Mouse (Mus musculus) adrenal gland, adult 8-10 months (tissue): Measurements from ENCODE around the gene Pheta2. TPM values are rescaled to one million over a fixed set of nuclear protein-coding genes. Genes with fewer than 3 reads are reported as not detected.

Source experiments
- DNase-seq: peaks from one replicate; pipeline ENCODE4 v3.0.0; 2022
- total RNA-seq, 4 experiments: library from RNA; stranded (reverse); gene quantifications; 2 replicates each; pipeline ENCODE4 v1.2.4; 2022

Pheta2 gene
- total RNA-seq, result 1 to 10 TPM in 2 of 4 experiments, under 1 TPM in 2; 0.74 to 2.0 (median 1.4) TPM

DNA sequence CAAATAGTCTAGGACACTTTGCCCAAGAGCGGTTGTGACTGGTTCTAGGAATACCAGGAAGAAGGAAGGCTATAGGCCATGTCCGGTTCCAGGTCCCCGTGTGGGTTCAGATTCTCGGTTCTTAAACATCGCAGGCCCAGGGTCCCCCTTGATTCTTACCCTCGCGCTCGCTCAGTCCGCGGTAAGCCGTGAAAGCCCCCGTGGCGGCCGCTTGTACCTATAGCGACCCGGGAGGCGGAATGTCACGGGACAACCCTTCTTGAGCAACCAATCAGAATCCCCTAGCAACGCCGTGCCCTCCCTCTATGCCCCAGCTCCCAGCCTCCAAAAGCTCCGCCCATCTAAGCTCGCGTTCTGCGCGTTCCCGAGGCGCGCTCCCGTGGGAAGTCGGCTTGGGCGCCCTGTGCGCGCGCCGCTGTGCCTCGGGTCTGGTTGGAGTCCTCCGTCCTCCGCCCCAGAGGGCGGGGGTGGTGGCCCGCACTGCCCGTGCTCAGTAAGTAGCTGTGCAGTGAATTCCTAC, at the start of gene Pheta2, which contains the start of the genes Naga and Smdt1:
Pheta2 (plus strand) TSS at position 350 of the 520 bp plus-strand sequence.
Naga (minus strand) TSS at position 333 of the 520 bp plus-strand sequence.
Smdt1 (plus strand) TSS at position 367 of the 520 bp plus-strand sequence.
- DNase-seq, result peak; percentile 94

GRCm38 (mm10) chr15:82290252-82290651, 48.5 kb upstream of the Pheta2 start:
- DNase-seq, result no peak

- no peak for DNase-seq
Measured at GRCm38 (mm10) chr15:82292851-82293250, 45.9 kb upstream of the Pheta2 start.

DNA sequence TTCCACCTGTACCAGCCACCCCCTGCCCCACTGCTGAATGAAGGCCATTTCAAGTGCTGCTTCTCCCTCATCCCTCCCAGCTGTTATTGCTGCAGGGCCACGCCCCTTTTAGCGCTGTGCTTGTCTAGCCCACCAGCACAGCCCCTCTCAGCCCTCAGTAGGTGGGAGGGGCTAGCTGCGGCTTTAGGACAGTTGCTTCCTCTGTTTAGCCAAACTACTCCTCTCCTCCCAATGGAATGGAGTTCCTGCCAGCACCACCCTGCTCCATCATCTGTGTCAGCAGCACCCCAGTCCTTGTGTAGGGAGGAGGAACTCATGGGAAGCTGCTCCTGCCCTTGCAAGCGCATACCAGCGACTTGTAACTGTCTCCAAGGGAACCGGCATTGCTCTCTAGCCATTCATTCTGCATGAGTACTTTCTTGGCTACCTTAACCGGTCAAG, 45.5 kb upstream of the Pheta2 start:
- no peak for DNase-seq

- no peak for DNase-seq
Measured at GRCm38 (mm10) chr15:82294059-82294458, 44.7 kb upstream of the Pheta2 start.

GRCm38 (mm10) chr15:82298764-82299561, 39.8 kb upstream of the Pheta2 start, which contains the start of gene Wbp2nl:
TSS of gene Wbp2nl (plus strand) at chr15:82298954.
- no peak for DNase-seq

DNA sequence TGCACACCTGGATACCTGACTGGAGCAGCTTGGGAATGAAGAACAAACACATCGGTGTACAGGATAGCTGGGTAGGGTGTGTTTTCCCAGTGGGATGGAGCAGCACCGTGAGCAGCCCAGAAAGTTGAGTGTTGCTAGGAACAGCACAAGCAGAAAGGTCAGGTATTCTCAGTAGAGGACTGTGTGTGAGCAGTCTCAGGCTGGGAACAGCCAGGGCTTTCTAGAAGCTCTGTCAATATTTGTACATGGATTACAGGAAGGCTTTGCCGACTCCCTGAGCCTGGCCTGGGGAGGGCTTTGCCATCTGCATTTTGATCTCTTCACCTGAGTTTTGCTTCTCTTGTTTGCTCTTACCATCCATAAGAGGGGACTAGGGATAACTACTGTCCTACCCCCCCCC, 31.6 kb upstream of the Pheta2 start:
- DNase-seq, result no peak

DNA sequence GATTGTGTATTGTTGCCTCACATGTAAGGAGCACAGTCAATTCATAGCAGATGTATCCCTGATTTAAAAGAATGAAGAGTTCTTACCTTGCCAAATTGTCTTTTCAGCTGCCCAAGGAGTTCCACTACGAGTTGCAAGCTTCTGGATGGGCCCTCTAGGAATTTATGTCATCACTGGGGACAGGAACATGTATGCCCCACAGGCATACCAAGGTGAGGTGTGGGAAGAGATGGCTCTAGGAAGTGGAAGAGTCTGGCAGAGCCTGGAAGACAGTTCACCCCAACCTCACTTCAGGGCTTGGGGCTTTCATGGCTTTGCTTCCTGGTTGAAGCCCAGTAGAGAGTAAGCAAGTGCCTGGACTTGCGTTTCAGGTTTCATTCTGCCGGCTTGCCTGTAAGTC, 30.3 kb upstream of the Pheta2 start:
- no peak for DNase-seq

GRCm38 (mm10) chr15:82317839-82318238, 20.9 kb upstream of the Pheta2 start:
- no peak for DNase-seq

GRCm38 (mm10) chr15:82319613-82320012, 19.1 kb upstream of the Pheta2 start:
- no peak for DNase-seq

GRCm38 (mm10) chr15:82322195-82322594, 16.5 kb upstream of the Pheta2 start:
- DNase-seq, result no peak

DNA sequence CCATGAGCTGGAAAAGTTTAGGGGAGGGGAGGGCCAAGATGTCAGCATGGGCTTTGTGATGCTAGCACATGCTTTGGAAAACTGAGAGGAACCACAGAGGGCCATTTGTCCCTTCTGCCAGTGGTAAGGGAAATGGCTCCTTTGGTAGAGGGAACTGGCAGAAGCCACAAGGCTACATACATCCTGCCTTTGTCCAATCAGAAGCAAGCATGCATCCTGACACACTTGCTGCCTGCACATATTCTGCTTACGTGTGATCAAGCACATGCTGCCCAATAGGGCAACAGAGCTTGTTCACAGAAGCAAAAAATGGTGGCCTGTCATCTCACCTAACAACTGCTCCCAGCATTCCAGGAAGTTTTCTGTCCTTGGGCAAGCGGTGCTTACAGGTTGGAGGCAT, 13.4 kb upstream of the Pheta2 start:
- no peak for DNase-seq

GRCm38 (mm10) chr15:82335194-82335593, 3.5 kb upstream of the Pheta2 start:
- DNase-seq, result no peak

DNA sequence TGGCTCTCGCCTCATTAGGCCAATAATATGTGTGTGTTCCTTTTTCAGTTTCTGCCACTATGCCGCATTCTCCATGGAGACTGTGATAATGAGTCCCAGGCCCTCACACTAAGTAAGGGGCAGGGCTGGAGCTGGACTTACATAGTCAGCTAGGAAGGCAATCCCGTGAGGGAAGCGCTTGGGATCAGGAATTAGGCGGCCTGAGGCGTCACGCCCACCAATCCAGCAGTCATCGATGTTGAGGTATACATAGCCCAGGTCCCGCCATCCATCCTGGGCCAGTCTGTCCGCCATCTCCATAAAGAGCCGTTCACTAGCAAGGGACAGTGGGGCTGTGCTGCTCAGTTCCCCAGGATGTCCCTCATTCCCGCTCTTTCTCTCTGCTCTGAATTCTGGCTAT, 2.1 kb upstream of the Pheta2 start:
- no peak for DNase-seq

- DNase-seq, result no peak
Measured at GRCm38 (mm10) chr15:82337875-82338274, 867 bp upstream of the Pheta2 start.

GRCm38 (mm10) chr15:82339150-82339549, 408 bp downstream of the Pheta2 start:
- no peak for DNase-seq

DNA sequence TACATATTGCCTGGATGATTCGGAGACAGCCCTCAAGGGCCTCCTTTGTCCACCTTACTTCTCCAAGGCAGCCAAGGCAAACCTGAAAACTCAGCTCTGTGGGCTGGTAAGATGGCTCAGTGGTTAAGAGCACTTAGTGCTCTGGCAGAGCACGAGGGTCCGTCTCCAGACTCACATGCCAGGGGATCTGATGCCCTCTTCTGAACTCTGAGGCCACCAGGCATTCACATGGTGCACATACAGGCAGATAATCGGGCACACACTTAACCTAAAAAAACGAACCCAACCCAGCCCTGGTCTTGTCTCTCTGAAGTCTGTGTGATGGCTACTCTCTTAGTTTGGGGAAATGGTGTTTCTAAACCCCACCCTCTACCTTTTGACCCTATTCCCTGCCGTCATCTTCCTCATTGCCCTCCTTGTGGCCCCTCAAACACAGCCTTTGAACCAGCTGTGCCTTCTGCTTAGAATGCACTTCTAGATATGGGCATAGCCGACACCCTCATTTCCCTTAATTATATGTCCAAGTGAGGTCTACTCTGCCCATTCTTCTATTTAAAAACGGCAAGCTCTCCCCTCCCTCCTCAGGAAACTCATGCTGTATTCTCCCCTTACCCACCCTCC, 1.0 kb downstream of the Pheta2 start:
- no peak for DNase-seq

GRCm38 (mm10) chr15:82340414-82341035, 1.8 kb downstream of the Pheta2 start:
- no peak for DNase-seq

DNA sequence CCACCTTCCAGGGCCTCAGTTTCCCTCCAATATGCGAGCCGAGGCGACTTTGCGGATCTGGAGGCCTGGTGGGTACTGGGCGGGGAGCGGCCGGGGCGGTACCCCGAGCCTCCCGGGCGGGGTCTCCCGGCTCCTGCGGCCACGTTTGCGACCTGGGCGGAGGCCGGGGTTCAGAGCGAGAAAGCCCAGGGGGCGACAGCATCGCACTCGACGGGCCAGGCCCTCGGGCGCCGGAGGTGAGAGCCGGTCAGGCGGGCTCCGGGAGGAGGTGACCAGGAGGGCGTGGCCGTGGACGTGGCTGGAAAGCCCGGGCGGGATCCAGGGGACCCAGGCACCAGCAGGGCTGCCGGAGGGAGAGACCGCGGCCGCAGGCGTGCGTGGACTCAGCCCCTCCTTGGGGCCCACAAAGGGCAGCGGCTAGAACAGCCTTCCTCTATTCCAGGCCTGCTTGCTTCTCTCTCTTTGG, 2.3 kb downstream of the Pheta2 start:
- DNase-seq, result no peak

- DNase-seq, result no peak
Measured at GRCm38 (mm10) chr15:82341675-82342542, 3.2 kb downstream of the Pheta2 start.

GRCm38 (mm10) chr15:82342543-82342935, 3.8 kb downstream of the Pheta2 start:
- no peak for DNase-seq
